Mouse (Mus musculus): ENCODE results near the gene Map3k15. TPM values are rescaled to one million over a fixed set of nuclear protein-coding genes. Genes with fewer than 3 reads are reported as not detected.

Gene Map3k15
- 1.4 and 1.5 TPM in 2 replicates for polyA plus RNA-seq (2012; rRNA removed)

- WGBS: 7% methylated on average over 64 of the region's 108 CpGs
- Histone ChIP-seq H3K27ac (ENCODE audit: control insufficient read depth, insufficient read depth, low read length) (no peak within 1 kb of the TSS), H3K27me3 (ENCODE audit: control insufficient read depth, insufficient read depth, low read length) (no peaks in the 10 kb centered on the region; the same call in none of the 2 replicates), H3K4me1 (replicated peaks; ENCODE audit: control insufficient read depth, insufficient read depth, low read length) (peaks cover 3% of the 10 kb centered on the region), H3K36me3 (ENCODE audit: control insufficient read depth, insufficient read depth, low read length) (no peaks in the 10 kb centered on the region), H3K4me3 (ENCODE audit: control insufficient read depth, insufficient read depth, low read length) (peak within 1 kb of the TSS; percentile 31)
- no peak for TF ChIP-seq POLR2A (IDR thresholded peaks at IDR 0.05; ENCODE audit: control insufficient read depth, extremely low read depth, insufficient read depth, low read length, poor library complexity)
- TF ChIP-seq CTCF (IDR thresholded peaks at IDR 0.05; ENCODE audit: borderline replicate concordance, control insufficient read depth, extremely low read depth, insufficient read depth, low read length, poor library complexity): peak; percentile 96
- DNase-seq: peak; percentile 60
These were observed at the start of gene Map3k15 for GRCm38 (mm10) chrX:159988002-159988960. Gene Map3k15, plus strand, starts transcription at chrX:159988433.

- Histone ChIP-seq H3K4me1 (replicated peaks; ENCODE audit: control insufficient read depth, insufficient read depth, low read length) (no peaks in the 10 kb centered on the region), H3K4me3 (ENCODE audit: control insufficient read depth, insufficient read depth, low read length) (no peak overlapping the region), H3K27me3 (ENCODE audit: control insufficient read depth, insufficient read depth, low read length) (no peaks in the 10 kb centered on the region), H3K36me3 (ENCODE audit: control insufficient read depth, insufficient read depth, low read length) (no peaks in the 10 kb centered on the region; the same call in 1 of the 2 replicates), H3K27ac (ENCODE audit: control insufficient read depth, insufficient read depth, low read length) (no peak overlapping the region)
- WGBS: 98% methylated on average over 2 of the region's 2 CpGs
- DNase-seq: no peak
- TF ChIP-seq CTCF (IDR thresholded peaks at IDR 0.05; ENCODE audit: borderline replicate concordance, control insufficient read depth, extremely low read depth, insufficient read depth, low read length, poor library complexity) (no peak), POLR2A (IDR thresholded peaks at IDR 0.05; ENCODE audit: control insufficient read depth, extremely low read depth, insufficient read depth, low read length, poor library complexity) (no peak)
These were observed 45.7 kb upstream of the Map3k15 start for GRCm38 (mm10) chrX:159942569-159942968.

- DNase-seq: no peak
- H3K27me3 ChIP-seq (ENCODE audit: control insufficient read depth, insufficient read depth, low read length): no peaks in the 10 kb centered on the region
- H3K27ac ChIP-seq (ENCODE audit: control insufficient read depth, insufficient read depth, low read length): no peak overlapping the region
- WGBS: 100% methylated on average over 1 of the region's 1 CpGs
- no peaks in the 10 kb centered on the region; the same call in 1 of the 2 replicates for H3K36me3 ChIP-seq (ENCODE audit: control insufficient read depth, insufficient read depth, low read length)
- H3K4me1 ChIP-seq (replicated peaks; ENCODE audit: control insufficient read depth, insufficient read depth, low read length): no peaks in the 10 kb centered on the region
- no peak for TF ChIP-seq CTCF (IDR thresholded peaks at IDR 0.05; ENCODE audit: borderline replicate concordance, control insufficient read depth, extremely low read depth, insufficient read depth, low read length, poor library complexity)
- no peak for TF ChIP-seq POLR2A (IDR thresholded peaks at IDR 0.05; ENCODE audit: control insufficient read depth, extremely low read depth, insufficient read depth, low read length, poor library complexity)
- no peak overlapping the region for H3K4me3 ChIP-seq (ENCODE audit: control insufficient read depth, insufficient read depth, low read length)
These were observed 44.6 kb upstream of the Map3k15 start for GRCm38 (mm10) chrX:159943586-159943985.

GRCm38 (mm10) chrX:159953546-159954429 lies 34.4 kb upstream of the Map3k15 start:
- no peak for TF ChIP-seq CTCF (IDR thresholded peaks at IDR 0.05; ENCODE audit: borderline replicate concordance, control insufficient read depth, extremely low read depth, insufficient read depth, low read length, poor library complexity)
- no peak for TF ChIP-seq POLR2A (IDR thresholded peaks at IDR 0.05; ENCODE audit: control insufficient read depth, extremely low read depth, insufficient read depth, low read length, poor library complexity)
- no peak overlapping the region for H3K4me3 ChIP-seq (ENCODE audit: control insufficient read depth, insufficient read depth, low read length)
- no peaks in the 10 kb centered on the region for H3K36me3 ChIP-seq (ENCODE audit: control insufficient read depth, insufficient read depth, low read length)
- H3K4me1 ChIP-seq (replicated peaks; ENCODE audit: control insufficient read depth, insufficient read depth, low read length): 0 out of 2 replicates have a peak, but pooled peaks cover 3% of the 10 kb centered on the region
- no peaks in the 10 kb centered on the region for H3K27me3 ChIP-seq (ENCODE audit: control insufficient read depth, insufficient read depth, low read length)
- 90% methylated on average over 7 of the region's 7 CpGs for WGBS
- no peak overlapping the region for H3K27ac ChIP-seq (ENCODE audit: control insufficient read depth, insufficient read depth, low read length)
- no peak for DNase-seq

- WGBS: 98% methylated on average over 4 of the region's 4 CpGs
- Histone ChIP-seq H3K27me3 (ENCODE audit: control insufficient read depth, insufficient read depth, low read length) (no peaks in the 10 kb centered on the region), H3K4me3 (ENCODE audit: control insufficient read depth, insufficient read depth, low read length) (no peak overlapping the region), H3K27ac (ENCODE audit: control insufficient read depth, insufficient read depth, low read length) (no peak overlapping the region), H3K36me3 (ENCODE audit: control insufficient read depth, insufficient read depth, low read length) (peaks cover 4% of the 10 kb centered on the region; the same call in 1 of the 2 replicates), H3K4me1 (replicated peaks; ENCODE audit: control insufficient read depth, insufficient read depth, low read length) (0 out of 2 replicates have a peak, but pooled peaks cover 3% of the 10 kb centered on the region)
- TF ChIP-seq CTCF (IDR thresholded peaks at IDR 0.05; ENCODE audit: borderline replicate concordance, control insufficient read depth, extremely low read depth, insufficient read depth, low read length, poor library complexity) (no peak), POLR2A (IDR thresholded peaks at IDR 0.05; ENCODE audit: control insufficient read depth, extremely low read depth, insufficient read depth, low read length, poor library complexity) (no peak)
- DNase-seq: no peak
These were observed 33.8 kb upstream of the Map3k15 start for GRCm38 (mm10) chrX:159954430-159954779.

GRCm38 (mm10) chrX:159955433-159955832 lies 32.8 kb upstream of the Map3k15 start:
- no peak for DNase-seq
- H3K27me3 ChIP-seq (ENCODE audit: control insufficient read depth, insufficient read depth, low read length): no peaks in the 10 kb centered on the region
- H3K27ac ChIP-seq (ENCODE audit: control insufficient read depth, insufficient read depth, low read length): no peak overlapping the region
- H3K4me1 ChIP-seq (replicated peaks; ENCODE audit: control insufficient read depth, insufficient read depth, low read length): 0 out of 2 replicates have a peak, but pooled peaks cover 3% of the 10 kb centered on the region
- peaks cover 4% of the 10 kb centered on the region; the same call in 1 of the 2 replicates for H3K36me3 ChIP-seq (ENCODE audit: control insufficient read depth, insufficient read depth, low read length)
- H3K4me3 ChIP-seq (ENCODE audit: control insufficient read depth, insufficient read depth, low read length): no peak overlapping the region
- TF ChIP-seq POLR2A (IDR thresholded peaks at IDR 0.05; ENCODE audit: control insufficient read depth, extremely low read depth, insufficient read depth, low read length, poor library complexity) (no peak), CTCF (IDR thresholded peaks at IDR 0.05; ENCODE audit: borderline replicate concordance, control insufficient read depth, extremely low read depth, insufficient read depth, low read length, poor library complexity) (no peak)
- WGBS: 97% methylated on average over 6 of the region's 6 CpGs
